Mouse (Mus musculus): ENCODE results near the gene Ugcg.

The Ugcg gene

GRCm38 (mm10) chr4:59188802-59189545, at the start of gene Ugcg:
TSS of gene Ugcg (plus strand) at chr4:59189257.
- DNase-seq (ENCODE audit: low read depth, low spot score) = peak; percentile 78

DNA sequence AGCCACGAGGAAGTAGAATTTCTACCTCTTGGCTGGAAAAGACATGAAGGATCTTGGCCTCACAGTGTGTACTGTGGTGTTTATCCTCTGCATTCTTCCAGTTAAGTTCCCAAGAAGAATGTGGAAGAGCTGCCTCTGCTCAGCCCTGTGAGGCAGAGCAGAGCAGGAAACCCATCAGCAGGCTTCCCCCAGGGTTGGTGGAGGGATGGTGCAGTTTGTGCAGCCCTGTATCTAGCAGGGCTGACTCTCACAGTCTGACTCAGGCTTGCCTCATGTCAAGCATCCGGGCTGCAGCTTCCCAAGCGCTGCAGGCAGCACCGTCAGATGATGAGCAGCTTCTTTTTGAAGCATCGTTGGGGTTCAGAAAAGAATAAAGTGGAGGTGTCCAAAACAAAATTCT, 40.0 kb upstream of the Ugcg start:
- DNase-seq (ENCODE audit: low read depth, low spot score) = no peak

GRCm38 (mm10) chr4:59150907-59151306, 38.1 kb upstream of the Ugcg start:
- DNase-seq (ENCODE audit: low read depth, low spot score) = no peak

GRCm38 (mm10) chr4:59151953-59152352, 37.1 kb upstream of the Ugcg start:
- DNase-seq (ENCODE audit: low read depth, low spot score) = no peak

- DNase-seq (ENCODE audit: low read depth, low spot score) = no peak
Observed at GRCm38 (mm10) chr4:59156897-59157592, 32.0 kb upstream of the Ugcg start.

DNA sequence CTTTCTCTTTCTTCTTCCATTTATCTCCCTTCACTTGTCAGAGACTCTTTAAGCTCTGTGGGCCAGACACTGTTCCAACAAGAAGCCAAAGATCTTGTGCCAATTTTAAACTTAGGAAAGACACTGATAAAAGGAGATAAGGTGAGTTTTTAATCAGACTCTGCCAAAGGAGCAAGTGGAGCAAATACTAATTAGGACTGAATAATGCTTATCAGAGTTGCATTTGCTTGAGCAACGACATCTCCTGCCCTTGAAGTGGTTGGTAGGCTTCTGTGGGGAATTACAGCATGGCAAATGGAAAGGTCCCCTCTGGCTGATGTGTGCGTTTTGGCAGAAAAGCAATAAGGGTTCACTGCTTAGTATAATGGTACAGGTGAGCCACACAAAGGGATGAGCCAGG, 31.4 kb upstream of the Ugcg start:
- no peak for DNase-seq (ENCODE audit: low read depth, low spot score)

DNA sequence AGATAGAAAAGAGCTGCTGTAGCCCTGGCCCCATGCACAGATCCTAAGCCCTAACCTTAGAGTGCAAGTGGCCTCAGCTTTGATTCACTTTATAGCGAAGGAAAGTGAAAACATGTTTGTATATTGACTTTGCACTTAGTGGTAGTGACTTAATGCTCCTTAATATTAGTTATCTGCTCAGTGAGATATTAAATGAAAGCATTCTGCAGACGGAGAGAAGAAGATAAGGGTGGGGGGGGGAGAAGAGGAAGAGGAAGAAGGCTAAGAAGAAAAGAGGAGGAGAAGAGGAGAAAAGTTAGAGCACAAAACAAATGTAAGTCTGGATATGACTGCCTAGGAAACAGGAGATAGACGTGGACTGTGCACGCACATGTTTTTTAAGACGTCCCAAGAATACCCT, 28.8 kb upstream of the Ugcg start:
- DNase-seq (ENCODE audit: low read depth, low spot score) = no peak

GRCm38 (mm10) chr4:59160959-59161670, 27.9 kb upstream of the Ugcg start:
- DNase-seq (ENCODE audit: low read depth, low spot score) = no peak

DNA sequence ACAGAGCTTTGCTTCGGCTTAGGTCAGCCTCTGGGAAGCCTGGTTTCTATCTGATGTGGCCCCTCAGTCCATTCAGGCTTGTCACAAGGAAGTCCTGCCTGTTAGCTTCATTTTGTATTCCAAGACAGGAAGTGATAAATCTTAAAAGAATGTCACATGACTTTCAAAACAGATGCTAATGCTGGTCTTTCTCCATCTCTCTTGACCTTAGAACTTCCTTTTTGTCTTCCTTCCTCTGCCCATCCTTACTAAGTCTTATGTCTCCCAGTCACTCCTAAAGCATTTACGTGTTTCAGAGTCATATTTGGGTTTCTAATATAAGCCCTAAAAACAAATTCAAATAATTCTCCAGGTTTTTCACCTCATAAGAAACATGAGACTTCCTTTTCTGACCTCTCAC, 25.0 kb upstream of the Ugcg start:
- DNase-seq (ENCODE audit: low read depth, low spot score) = no peak

GRCm38 (mm10) chr4:59167251-59167847, 21.7 kb upstream of the Ugcg start:
- DNase-seq (ENCODE audit: low read depth, low spot score) = no peak

GRCm38 (mm10) chr4:59169981-59170380, 19.1 kb upstream of the Ugcg start:
- no peak for DNase-seq (ENCODE audit: low read depth, low spot score)

DNA sequence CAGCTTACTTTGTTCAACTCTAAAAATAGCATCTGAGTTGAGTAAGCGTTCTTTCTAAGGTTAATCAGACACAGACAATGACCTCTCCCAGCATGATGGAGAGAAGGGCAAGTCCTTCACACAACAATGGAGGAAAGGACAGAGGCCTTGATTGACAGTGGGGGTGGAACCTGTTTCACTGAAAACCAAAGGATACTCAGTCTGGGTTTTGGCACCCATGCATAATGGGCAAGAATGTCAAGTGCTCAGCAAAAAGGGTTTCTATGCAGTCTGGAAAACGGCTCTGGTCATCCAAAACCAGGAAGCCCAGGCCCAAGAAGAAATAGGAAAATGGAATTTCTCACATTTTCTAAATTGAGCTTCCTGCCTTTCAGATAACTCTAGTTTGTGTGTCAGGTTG, 16.4 kb upstream of the Ugcg start:
- no peak for DNase-seq (ENCODE audit: low read depth, low spot score)

GRCm38 (mm10) chr4:59173181-59173922, 15.7 kb upstream of the Ugcg start:
- no peak for DNase-seq (ENCODE audit: low read depth, low spot score)

GRCm38 (mm10) chr4:59175003-59175402, 14.1 kb upstream of the Ugcg start:
- no peak for DNase-seq (ENCODE audit: low read depth, low spot score)

- no peak for DNase-seq (ENCODE audit: low read depth, low spot score)
Observed at GRCm38 (mm10) chr4:59175929-59176328, 13.1 kb upstream of the Ugcg start.

DNA sequence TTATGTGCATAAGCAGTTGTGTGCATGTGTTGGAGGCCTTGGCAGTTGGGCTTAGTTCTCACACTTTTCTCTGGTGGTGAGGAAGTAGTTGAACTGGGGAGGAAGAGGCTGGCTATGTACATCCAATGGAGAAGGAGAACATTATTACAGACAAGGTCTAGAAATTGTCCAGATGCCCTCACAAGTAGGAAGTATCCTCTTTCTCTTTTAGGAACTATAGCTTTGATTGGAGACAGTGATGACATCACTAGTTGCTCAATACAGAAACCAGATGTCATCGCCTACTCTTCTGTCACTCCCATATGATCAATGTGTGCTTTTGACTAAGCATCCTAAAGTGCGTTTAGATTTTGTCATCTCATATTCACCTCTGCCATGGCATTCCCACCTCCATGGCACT, 11.5 kb upstream of the Ugcg start:
- DNase-seq (ENCODE audit: low read depth, low spot score) = no peak

GRCm38 (mm10) chr4:59181320-59182271, 7.5 kb upstream of the Ugcg start:
- DNase-seq (ENCODE audit: low read depth, low spot score) = no peak

DNA sequence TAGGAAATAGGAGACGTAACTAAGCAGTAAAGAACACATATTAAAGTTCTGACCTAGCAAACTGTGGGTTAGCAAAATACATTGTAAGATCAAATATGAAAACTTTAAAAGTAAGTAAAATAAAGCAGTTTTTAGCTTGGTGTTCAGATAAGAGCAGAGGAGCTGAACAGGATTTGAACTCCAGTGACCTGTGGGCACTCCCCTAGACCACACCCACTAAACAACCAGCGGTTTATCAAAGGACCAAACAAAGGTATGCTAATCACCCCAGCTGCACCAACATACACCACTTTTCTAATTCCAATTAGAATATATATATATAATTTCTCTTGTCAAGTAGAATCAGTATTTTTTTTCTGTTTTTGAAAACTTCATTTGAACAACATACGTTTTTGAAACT, 3.4 kb upstream of the Ugcg start:
- no peak for DNase-seq (ENCODE audit: low read depth, low spot score)

DNA sequence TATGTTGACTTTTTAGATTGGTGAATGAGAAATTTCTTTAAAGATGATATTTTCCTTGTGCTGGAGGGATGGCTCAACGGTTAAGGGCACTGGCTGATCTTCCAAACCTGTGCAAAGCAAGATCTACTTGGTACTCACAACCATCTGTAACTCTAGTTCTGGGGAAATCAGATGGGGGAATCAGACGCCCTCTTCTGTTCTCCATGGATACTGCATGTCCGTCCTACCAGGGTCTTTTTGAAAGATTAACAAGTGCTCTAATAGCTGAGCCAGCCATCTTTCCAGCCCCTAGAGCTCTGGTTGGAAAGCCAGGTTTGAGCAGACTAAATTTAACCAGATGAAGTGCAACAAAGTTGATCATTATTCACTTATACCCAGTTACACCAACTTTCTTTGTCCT, 1.8 kb upstream of the Ugcg start:
- DNase-seq (ENCODE audit: low read depth, low spot score) = no peak

DNA sequence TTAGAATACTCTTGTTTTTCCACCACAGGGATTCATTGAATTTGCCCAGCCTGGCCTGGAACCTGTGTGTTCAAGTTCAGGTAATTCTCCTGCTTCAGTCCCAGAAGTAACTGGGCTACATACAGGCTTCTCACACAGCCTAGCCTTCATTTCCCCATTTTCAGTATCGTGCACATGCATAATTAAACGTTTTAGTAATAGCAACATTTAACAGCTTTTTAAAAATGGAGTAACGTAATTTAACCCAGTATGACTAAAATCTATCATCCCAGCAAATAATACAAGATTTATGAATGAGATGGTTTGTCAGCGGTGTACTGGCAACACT, 619 bp upstream of the Ugcg start:
- DNase-seq (ENCODE audit: low read depth, low spot score) = no peak

All from c-Kit-negative CD71-positive TER-119-positive erythroid progenitor cells, embryonic 14.5 days (primary cell).